Mouse (Mus musculus) lung, embryonic 15.5 days (tissue): ENCODE results near the gene Tubb3. TPM values are rescaled to one million over a fixed set of nuclear protein-coding genes. Genes with fewer than 3 reads are reported as not detected.
A peak's percentile ranks its signal among the peaks of the same experiment; 100 is the strongest.
"Not testable (repeated sequence)": the region's sequence is repeated elsewhere in the genome, so short reads cannot be mapped to it uniquely, and the experiment has no call there.

Source experiments
- ATAC-seq: fragments of 200-750 bp; cut with Nextera tagmentation; 2 replicates; pipeline ENCODE4 v1.8.0; 2017; ENCODE audit warnings: moderate number of reproducible peaks, borderline replicate concordance; ENCODE audit not compliant: low FRiP score, low TSS enrichment; ENCODE audit errors: extremely low read depth
- H3K27ac ChIP-seq: fragments of 300-500 bp; sonication (generic); 2 replicates; pipeline ENCODE4 v1.5.1; 2015; ENCODE audit warnings: moderate library complexity, mild to moderate bottlenecking, inconsistent platforms
- H3K27me3 ChIP-seq: fragments of 300-500 bp; sonication (generic); 2 replicates; pipeline ENCODE4 v1.6.1; 2015; ENCODE audit warnings: inconsistent platforms
- H3K36me3 ChIP-seq: fragments of 300-500 bp; sonication (generic); 2 replicates; pipeline ENCODE4 v1.6.1; 2015; ENCODE audit warnings: inconsistent platforms
- H3K4me1 ChIP-seq: fragments of 300-500 bp; sonication (generic); 2 replicates; pipeline ENCODE4 v1.6.1; 2015; ENCODE audit warnings: inconsistent platforms
- H3K4me2 ChIP-seq: fragments of 300-500 bp; sonication (generic); 2 replicates; pipeline ENCODE4 v1.6.1; 2015; ENCODE audit warnings: inconsistent platforms, mild to moderate bottlenecking, moderate library complexity
- H3K4me3 ChIP-seq: fragments of 300-500 bp; sonication (generic); 2 replicates; pipeline ENCODE4 v1.5.1; 2015; ENCODE audit warnings: mild to moderate bottlenecking, inconsistent platforms
- H3K9ac ChIP-seq: fragments of 300-500 bp; sonication (generic); 2 replicates; pipeline ENCODE4 v1.6.1; 2015; ENCODE audit warnings: inconsistent platforms
- H3K9me3 ChIP-seq: fragments of 300-500 bp; sonication (generic); 2 replicates; pipeline ENCODE4 v1.6.1; 2016; ENCODE audit warnings: inconsistent platforms
- WGBS: fragments of 180-500 bp; shearing (Covaris S2); methylation state at CpG from one replicate; pipeline ENCODE4 v1.1.7; 2015; 5-methylcytosine and 5-hydroxymethylcytosine counted together
- polyA plus RNA-seq: library from polyadenylated mRNA; unstranded; fragments of >200 nt; fragmentation: Nextera tagmentation; extraction: Ambion mirVana; gene quantifications from 2 replicates; pipeline ENCODE4 v1.2.1, GENCODE M21; 2015

Gene Tubb3
- polyA plus RNA-seq, 1 experiment from 2014 or later: 11.4 TPM

DNA sequence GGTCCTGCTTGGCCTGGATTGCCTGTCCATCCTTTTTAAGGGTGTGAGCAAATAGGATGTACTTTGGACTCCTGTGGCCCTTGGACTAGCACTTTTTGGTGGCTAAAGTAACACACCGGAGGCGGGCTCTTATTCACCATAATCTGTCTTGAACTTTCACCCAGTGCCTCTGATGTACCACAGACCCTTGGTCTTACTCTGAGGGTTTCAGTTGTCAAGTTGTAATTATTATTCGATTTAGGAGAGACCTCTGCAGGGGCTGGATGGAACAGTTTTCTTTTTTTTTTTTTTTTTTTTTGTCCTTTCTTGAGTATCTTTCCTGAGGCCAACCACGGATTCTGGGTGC lies 32.3 kb downstream of the Tubb3 start:
- Histone ChIP-seq H3K27ac (no peak overlapping the region), H3K9ac (peak overlapping the region; percentile 75), H3K9me3 (no peaks in the 10 kb centered on the region), H3K27me3 (no peaks in the 10 kb centered on the region; the same call in 1 of the 2 replicates), H3K36me3 (no peaks in the 10 kb centered on the region), H3K4me1 (peaks cover 7% of the 10 kb centered on the region; the same call in 1 of the 2 replicates), H3K4me3 (peak overlapping the region; percentile 69), H3K4me2 (peak overlapping the region; percentile 66)
- WGBS: 23% methylated on average over 4 of the region's 4 CpGs
- 0 out of 2 replicates have a peak, but pooled peaks have one; percentile 3 for ATAC-seq

DNA sequence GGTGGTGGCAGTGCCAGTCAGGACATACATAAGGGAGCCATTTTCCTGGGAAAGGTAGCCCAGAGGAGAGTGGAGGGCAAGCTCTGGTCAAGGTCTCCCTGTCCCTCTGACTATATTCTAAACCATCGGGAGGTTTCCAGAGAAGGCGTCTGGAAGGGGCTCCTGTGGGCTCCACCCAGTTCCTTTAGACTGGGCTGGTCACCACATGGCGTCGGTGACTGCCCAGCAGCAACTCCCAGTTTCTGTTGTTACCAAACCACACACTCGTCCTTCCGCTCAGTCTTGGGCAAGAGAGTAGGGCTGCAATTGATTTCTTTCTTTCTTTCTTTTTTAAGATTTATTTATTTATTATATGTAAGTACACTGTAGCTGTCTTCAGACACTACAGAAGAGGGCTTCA lies 32.9 kb downstream of the Tubb3 start:
- WGBS: 83% methylated on average over 6 of the region's 6 CpGs
- no peak overlapping the region for H3K27ac ChIP-seq
- peaks cover 7% of the 10 kb centered on the region; the same call in 1 of the 2 replicates for H3K4me1 ChIP-seq
- peak overlapping the region; percentile 69; the same call in 1 of the 2 replicates for H3K4me3 ChIP-seq
- no peak overlapping the region for H3K4me2 ChIP-seq
- no peaks in the 10 kb centered on the region for H3K36me3 ChIP-seq
- no peaks in the 10 kb centered on the region; the same call in 1 of the 2 replicates for H3K27me3 ChIP-seq
- no peak overlapping the region for H3K9ac ChIP-seq
- no peak for ATAC-seq
- no peaks in the 10 kb centered on the region for H3K9me3 ChIP-seq

DNA sequence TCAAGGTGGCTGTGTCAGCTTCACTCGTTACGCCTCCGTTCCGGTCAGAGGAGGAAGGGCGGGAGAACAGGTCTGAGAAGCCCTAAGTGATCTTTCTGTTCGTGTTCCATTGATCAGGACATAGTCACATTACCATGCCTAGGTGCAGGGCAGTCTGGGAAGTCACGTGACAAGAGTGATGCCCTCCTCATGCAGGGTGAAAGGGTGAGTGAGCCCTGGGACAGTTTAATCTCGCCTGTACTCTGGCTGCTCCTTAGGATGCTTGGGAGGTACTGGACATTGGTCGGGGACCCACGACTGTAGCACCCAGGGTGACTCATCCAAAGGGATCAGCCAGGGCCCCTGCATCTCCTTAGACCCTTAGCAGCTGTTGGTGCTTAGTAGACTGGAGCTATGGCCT lies 34.8 kb downstream of the Tubb3 start:
- Histone ChIP-seq H3K4me2 (no peak overlapping the region), H3K27me3 (no peaks in the 10 kb centered on the region; the same call in 1 of the 2 replicates), H3K9me3 (no peaks in the 10 kb centered on the region), H3K36me3 (0 out of 2 replicates have a peak, but pooled peaks cover 2% of the 10 kb centered on the region), H3K4me1 (peaks cover 7% of the 10 kb centered on the region; the same call in 1 of the 2 replicates), H3K9ac (no peak overlapping the region), H3K4me3 (no peak overlapping the region), H3K27ac (no peak overlapping the region)
- 77% methylated on average over 10 of the region's 10 CpGs for WGBS
- ATAC-seq: no peak

DNA sequence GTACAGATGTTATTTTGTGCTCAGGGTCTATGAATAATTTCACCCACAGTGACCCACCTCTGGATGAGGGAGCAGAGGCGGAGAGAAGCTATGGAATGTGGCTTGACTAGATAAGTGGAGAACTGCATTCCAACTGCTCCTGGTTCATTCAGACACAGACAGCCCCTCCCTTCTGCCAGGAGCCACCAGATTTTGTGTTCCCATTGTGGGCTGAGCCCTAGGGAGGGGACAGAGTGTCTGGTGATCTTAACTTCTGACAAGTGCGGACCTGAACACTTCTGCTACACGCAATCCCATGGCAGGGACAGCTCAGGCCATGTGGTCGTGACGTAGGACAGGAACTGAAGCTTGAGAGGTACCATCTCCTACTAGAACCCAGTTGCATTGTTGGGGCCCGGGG lies 35.6 kb downstream of the Tubb3 start:
- Histone ChIP-seq H3K36me3 (0 out of 2 replicates have a peak, but pooled peaks cover 2% of the 10 kb centered on the region), H3K4me1 (peaks cover 7% of the 10 kb centered on the region; the same call in 1 of the 2 replicates), H3K9me3 (no peaks in the 10 kb centered on the region), H3K4me3 (no peak overlapping the region), H3K27ac (no peak overlapping the region), H3K9ac (no peak overlapping the region), H3K27me3 (no peaks in the 10 kb centered on the region; the same call in 1 of the 2 replicates), H3K4me2 (no peak overlapping the region)
- ATAC-seq: no peak
- WGBS: 65% methylated on average over 6 of the region's 6 CpGs

DNA sequence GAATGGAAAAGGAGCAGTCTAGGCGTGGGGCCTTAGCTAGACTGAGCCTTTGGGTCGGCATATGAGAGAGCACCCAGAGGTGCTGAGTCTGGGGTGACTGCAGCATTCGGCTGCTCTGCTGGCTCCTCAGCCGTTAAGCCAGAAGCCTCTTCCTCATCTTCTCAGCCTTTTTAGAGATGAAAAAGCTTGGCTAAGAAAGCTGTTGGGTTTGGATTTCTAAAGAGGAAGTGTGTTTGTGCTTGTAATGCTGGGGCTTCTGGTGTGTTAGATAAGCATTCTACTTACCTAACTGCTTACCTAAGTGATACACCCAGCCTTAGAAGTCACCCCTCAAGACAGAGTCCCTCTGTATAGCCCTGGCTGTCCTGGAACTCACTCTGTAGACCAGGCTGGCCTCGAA lies 39.6 kb downstream of the Tubb3 start:
- no peak overlapping the region for H3K27ac ChIP-seq
- 83% methylated on average over 5 of the region's 5 CpGs for WGBS
- H3K4me1 ChIP-seq: no peaks in the 10 kb centered on the region
- no peaks in the 10 kb centered on the region for H3K27me3 ChIP-seq
- no peak overlapping the region for H3K4me3 ChIP-seq
- H3K9ac ChIP-seq: no peak overlapping the region
- H3K9me3 ChIP-seq: no peaks in the 10 kb centered on the region
- no peak for ATAC-seq
- peaks cover 24% of the 10 kb centered on the region for H3K36me3 ChIP-seq
- H3K4me2 ChIP-seq: no peak overlapping the region

DNA sequence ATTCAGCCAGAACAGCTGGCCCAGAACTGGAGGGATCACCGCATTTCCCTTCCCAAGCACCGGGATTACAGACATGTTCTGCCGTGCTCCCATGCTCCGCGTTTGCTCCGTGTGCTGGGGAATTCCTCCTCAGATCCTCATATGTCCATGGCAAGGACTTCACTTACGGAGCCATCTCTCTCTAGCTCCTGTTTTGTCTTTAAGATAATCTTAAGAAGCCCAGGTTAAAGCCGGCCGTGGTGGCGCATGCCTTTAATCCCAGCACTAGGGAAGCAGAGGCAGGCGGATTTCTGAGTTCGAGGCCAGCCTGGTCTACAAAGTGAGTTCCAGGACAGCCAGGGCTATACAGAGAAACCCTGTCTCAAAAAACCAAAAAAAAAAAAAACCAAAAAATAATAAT lies 40.5 kb downstream of the Tubb3 start:
- WGBS: 94% methylated on average over 12 of the region's 12 CpGs
- not testable (repeated sequence) for H3K9ac ChIP-seq, H3K4me2 ChIP-seq, H3K9me3 ChIP-seq, H3K27ac ChIP-seq, H3K27me3 ChIP-seq, H3K4me3 ChIP-seq, ATAC-seq, H3K4me1 ChIP-seq
- H3K36me3 ChIP-seq: peaks cover 24% of the 10 kb centered on the region

DNA sequence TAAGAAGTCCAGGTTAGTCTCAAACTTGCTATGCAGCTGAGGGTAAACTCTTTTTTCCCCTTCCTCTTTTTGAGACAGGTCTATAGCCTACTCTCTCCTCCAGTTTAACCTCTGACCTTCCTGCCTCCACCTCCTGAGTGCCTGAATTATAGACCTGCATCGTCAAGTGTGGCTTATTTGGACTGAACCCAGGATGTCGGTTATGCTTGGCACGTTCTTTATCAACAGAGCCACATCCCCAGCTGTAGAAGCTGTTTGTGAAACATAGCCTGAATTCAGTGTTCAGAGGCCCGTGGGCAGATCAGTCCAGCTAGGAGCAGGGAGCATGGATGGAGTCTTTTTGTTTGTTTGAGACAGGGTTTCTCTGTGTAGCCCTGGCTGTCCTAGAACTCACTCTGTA lies 40.9 kb downstream of the Tubb3 start:
- Histone ChIP-seq H3K9me3 (no peaks in the 10 kb centered on the region), H3K4me2 (no peak overlapping the region), H3K27ac (no peak overlapping the region), H3K4me1 (no peaks in the 10 kb centered on the region), H3K4me3 (no peak overlapping the region), H3K36me3 (peaks cover 24% of the 10 kb centered on the region), H3K9ac (no peak overlapping the region), H3K27me3 (no peaks in the 10 kb centered on the region)
- 73% methylated on average over 4 of the region's 4 CpGs for WGBS
- ATAC-seq: no peak

DNA sequence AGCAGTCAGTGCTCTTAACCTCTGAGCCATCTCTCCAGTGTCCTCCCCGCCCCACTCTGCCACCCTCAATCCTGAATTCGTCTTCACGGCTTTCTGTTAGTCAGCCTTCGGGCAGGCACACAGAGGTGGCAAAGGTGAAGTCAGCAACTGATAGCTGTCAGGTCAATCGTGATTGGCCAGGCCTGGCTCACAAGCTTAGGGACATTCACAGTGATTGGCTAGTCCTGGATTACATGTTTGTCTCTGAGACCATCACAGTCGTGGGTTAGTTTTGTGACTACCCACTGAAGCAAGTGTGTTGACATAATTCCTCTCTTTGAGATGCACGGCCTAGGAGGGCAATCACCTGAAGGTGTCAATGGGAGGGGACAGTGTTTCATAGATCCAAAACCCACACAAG lies 42.1 kb downstream of the Tubb3 start:
- H3K9me3 ChIP-seq: no peaks in the 10 kb centered on the region
- H3K27me3 ChIP-seq: no peaks in the 10 kb centered on the region
- no peak overlapping the region for H3K4me2 ChIP-seq
- H3K36me3 ChIP-seq: peaks cover 24% of the 10 kb centered on the region
- ATAC-seq: no peak
- no peak overlapping the region for H3K4me3 ChIP-seq
- H3K4me1 ChIP-seq: no peaks in the 10 kb centered on the region
- 71% methylated on average over 7 of the region's 7 CpGs for WGBS
- no peak overlapping the region for H3K27ac ChIP-seq
- H3K9ac ChIP-seq: no peak overlapping the region

DNA sequence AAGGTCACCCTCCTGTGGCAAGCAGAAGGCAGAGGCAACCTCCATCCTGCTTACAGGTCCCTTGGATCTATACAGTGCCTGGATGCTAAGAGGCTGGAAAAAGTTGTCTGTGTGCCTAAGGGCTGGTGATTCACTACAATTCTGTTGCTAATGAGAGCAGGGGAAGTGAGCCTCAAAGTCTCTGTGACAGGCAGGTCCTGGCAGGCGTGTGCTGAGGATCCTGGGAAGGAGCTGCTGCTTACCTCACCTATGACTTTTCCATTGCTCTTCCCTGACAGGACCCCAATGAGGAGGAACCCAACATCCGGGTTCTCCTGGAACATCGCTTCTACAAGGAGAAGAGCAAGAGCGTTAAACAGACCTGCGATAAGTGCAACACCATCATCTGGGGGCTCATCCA lies 42.7 kb downstream of the Tubb3 start:
- Histone ChIP-seq H3K4me3 (no peak overlapping the region), H3K27ac (no peak overlapping the region), H3K27me3 (no peaks in the 10 kb centered on the region), H3K36me3 (peaks cover 30% of the 10 kb centered on the region), H3K9ac (no peak overlapping the region), H3K4me2 (no peak overlapping the region), H3K4me1 (no peaks in the 10 kb centered on the region), H3K9me3 (no peaks in the 10 kb centered on the region)
- ATAC-seq: no peak
- 80% methylated on average over 5 of the region's 5 CpGs for WGBS

DNA sequence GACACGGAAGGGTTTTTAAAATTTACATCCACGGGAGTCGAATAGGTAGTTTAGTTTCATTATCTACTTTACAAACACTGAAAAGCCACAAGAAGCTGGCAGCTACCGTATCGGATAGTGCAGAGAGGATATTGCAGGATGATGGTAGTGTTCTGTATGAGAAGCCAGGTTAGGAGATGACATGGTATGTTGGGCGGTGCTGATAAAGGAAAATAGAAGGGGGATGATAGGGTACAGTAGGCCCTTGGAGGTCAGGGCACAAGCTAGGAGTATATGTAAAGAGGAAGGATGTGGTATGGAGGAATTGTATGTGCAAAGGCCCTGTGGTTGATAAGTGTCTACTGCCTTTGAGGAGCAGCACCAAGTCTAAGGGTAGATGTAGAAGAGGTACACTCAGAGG lies 43.3 kb downstream of the Tubb3 start:
- H3K9me3 ChIP-seq: no peaks in the 10 kb centered on the region
- 92% methylated on average over 6 of the region's 6 CpGs for WGBS
- H3K36me3 ChIP-seq: peaks cover 33% of the 10 kb centered on the region
- H3K4me3 ChIP-seq: no peak overlapping the region
- no peak for ATAC-seq
- H3K9ac ChIP-seq: no peak overlapping the region
- no peaks in the 10 kb centered on the region for H3K27me3 ChIP-seq
- no peaks in the 10 kb centered on the region for H3K4me1 ChIP-seq
- H3K4me2 ChIP-seq: no peak overlapping the region
- no peak overlapping the region for H3K27ac ChIP-seq

DNA sequence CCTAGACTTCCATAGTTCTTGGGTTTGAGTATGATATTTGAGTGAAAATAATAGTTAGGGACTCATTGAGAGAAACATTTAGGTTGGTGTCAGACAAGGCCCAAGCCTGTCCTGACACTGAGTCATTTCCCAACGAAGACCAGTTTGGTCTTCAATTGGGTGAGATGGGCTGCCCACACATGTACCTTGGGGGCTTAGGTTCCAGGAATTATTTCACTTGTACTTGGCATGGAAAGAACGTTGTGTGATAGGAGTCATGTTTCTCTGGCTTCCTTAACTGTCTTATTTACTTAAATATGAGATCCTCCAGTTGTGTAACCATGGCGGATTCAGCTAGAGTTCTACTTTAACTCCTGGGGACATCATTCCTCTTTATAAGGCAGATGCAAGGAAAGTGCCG lies 52.4 kb downstream of the Tubb3 start:
- Histone ChIP-seq H3K36me3 (peaks cover 16% of the 10 kb centered on the region; the same call in 1 of the 2 replicates), H3K9ac (no peak overlapping the region), H3K4me2 (no peak overlapping the region), H3K4me1 (no peaks in the 10 kb centered on the region), H3K4me3 (no peak overlapping the region), H3K27me3 (no peaks in the 10 kb centered on the region), H3K9me3 (no peaks in the 10 kb centered on the region), H3K27ac (no peak overlapping the region)
- no peak for ATAC-seq
- WGBS: 85% methylated on average over 4 of the region's 4 CpGs

DNA sequence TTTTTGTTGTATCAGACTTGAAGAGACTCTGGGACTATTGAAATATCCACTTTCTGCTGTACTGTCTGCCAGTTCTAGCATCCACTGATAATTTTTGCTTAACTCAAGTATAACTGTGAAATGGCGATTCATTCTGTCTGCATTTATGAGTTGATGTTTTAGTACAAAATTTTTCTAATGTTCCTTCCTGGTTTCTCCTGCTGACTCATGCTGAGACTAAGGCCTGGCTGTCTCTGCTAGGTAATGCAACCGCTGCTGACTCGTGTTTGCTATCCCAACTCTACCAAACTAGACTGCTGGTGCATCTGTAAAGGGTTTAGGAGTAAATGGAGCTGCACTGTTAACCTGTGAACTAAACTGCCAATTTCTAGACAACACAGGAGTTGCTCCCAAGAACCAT lies 56.3 kb downstream of the Tubb3 start:
- Histone ChIP-seq H3K27ac (no peak overlapping the region), H3K9ac (no peak overlapping the region), H3K4me1 (no peaks in the 10 kb centered on the region), H3K27me3 (no peaks in the 10 kb centered on the region), H3K36me3 (no peaks in the 10 kb centered on the region), H3K9me3 (no peaks in the 10 kb centered on the region), H3K4me2 (no peak overlapping the region), H3K4me3 (no peak overlapping the region)
- WGBS: 71% methylated on average over 3 of the region's 3 CpGs
- ATAC-seq: no peak
